Mouse (Mus musculus) liver, adult 2 months (tissue): Measurements from ENCODE around the gene Usp20.

Experiments
- CTCF ChIP-seq: fragments of 200-500 bp; IDR thresholded peaks from 2 replicates; pipeline ENCODE4 v1.5.1; 2011; ENCODE audit warnings: low read depth, low read length, control low read depth
- POLR2A ChIP-seq: fragments of 200-500 bp; IDR thresholded peaks from 2 replicates; pipeline ENCODE4 v1.6.1; 2011; ENCODE audit warnings: low read length, control low read depth; ENCODE audit not compliant: insufficient read depth; ENCODE audit errors: extremely low read depth

DNA sequence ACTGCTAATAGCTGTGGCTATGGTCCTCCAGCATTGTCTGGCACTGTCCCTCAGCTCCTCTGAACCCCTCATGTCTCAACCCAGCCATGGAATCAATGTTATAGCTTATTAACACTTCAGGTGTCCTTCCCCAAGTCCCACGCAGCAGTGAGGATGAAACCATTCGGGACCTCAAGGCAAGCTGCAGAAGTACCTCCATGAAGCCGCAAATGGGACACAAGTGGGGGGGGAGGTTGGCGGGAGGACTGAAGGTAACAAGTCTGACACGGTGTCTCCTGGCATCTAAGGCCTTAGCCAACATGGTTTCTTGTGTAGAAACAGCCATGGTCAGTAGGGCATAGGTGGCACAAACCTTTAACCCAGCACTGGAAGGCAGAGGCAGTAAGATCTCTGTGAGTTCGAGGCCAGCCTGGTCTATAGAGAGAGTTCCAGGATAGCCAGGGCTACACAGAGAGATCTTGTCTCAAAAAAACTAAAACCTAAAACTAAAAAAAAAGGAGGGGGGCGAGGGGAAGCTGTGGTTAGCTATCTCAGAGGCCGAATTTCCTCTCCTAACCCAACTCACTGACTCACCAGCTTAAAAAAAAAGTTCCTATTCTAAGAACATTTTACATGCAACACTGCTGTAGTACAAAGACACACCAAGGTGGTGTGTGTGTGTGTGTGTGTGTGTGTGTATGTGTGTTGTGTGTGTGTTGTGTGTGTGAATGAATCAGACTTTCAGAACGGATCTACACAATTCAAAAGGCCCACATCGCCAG, 80.0 kb downstream of the Usp20 start:
- no peak for TF ChIP-seq POLR2A
- TF ChIP-seq CTCF: no peak
